Mouse (Mus musculus): ENCODE data around the gene 4930432M17Rik. TPM values are rescaled to one million over a fixed set of nuclear protein-coding genes. Genes with fewer than 3 reads are reported as not detected.

Gene 4930432M17Rik
- polyA plus RNA-seq, 1 experiment from 2014 or later: not detected

DNA sequence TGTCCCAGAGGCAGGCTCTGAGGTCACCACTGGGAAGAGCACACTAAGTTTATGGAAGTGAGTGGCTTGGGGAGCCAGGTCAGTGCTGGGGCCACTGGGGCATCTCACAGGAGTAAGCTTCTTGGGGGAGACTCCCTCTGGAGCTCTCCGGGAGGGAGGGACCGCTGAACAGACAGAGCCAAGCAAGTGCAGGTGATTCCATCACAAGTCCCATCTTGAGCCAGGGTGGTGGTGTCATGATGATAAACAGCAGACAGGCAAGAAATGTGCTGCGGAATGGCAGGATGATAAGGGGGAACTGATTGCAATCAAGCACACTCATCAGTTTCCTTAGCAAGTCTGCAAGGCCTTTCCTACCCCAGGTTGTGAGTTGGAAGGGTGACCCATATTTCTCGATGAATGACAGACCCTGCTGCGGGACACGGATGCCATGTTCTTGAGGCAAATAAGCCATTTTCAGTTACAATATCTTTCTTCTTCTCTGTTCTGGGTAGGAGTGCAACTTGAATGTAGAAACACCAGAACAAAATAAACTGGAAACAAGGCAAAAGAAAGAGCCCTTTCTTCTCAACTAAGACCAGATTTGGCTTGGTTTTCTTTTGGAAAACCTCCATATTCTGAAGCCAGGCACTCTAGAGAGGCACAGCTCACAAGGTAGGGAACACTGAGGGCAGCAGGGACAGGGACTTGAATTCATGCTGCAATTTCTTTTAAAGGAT, 45.3 kb downstream of the 4930432M17Rik start:
- no peaks in the 10 kb centered on the region for H3K36me3 ChIP-seq (ENCODE audit: insufficient read depth, low read length)
- no peak overlapping the region for H3K4me3 ChIP-seq (replicated peaks; ENCODE audit: low read depth, low read length)
- no peaks in the 10 kb centered on the region for H3K9me3 ChIP-seq (replicated peaks; ENCODE audit: low read length)
- H3K9ac ChIP-seq (ENCODE audit: low read depth, low read length): no peak overlapping the region
- 82% methylated on average over 6 of the region's 6 CpGs for WGBS
- no peak overlapping the region for H3K27ac ChIP-seq
- no peaks in the 10 kb centered on the region for H3K27me3 ChIP-seq (ENCODE audit: insufficient read depth, low read length)
- peaks cover 11% of the 10 kb centered on the region; the same call in 1 of the 2 replicates for H3K4me1 ChIP-seq (replicated peaks; ENCODE audit: insufficient read depth, low read length)
- no peak for ATAC-seq (replicated peaks; ENCODE audit: low FRiP score, low read depth)
- DNase-seq (ENCODE audit: low spot score): no peak
- no peak for TF ChIP-seq CTCF (IDR thresholded peaks at IDR 0.05; ENCODE audit: low read depth)
- H3K4me2 ChIP-seq (ENCODE audit: low read length): no peak overlapping the region

DNA sequence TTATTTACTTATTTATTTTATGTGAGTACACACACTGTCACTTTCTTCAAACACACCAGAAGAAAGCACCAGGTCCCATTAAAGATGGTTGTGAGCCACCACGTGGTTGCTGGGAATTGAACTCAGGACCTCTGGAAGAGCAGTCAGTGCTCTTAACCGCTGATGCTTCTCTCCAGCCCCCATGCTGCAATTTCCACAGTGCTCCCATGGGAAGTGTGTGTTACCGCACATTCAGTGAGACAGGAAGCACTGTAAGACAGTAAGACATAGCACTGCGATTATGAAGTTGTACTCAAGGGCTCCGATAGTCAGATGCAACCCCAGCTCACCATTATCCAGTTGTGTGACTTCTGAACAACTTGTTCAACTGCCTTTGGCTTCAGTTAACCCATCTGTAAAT, 45.9 kb downstream of the 4930432M17Rik start:
- WGBS: 76% methylated on average over 5 of the region's 5 CpGs
- no peaks in the 10 kb centered on the region for H3K36me3 ChIP-seq (ENCODE audit: insufficient read depth, low read length)
- no peaks in the 10 kb centered on the region for H3K27me3 ChIP-seq (ENCODE audit: insufficient read depth, low read length)
- no peak for DNase-seq (ENCODE audit: low spot score)
- ATAC-seq (replicated peaks; ENCODE audit: low FRiP score, low read depth): no peak
- H3K4me2 ChIP-seq (ENCODE audit: low read length): no peak overlapping the region
- H3K9ac ChIP-seq (ENCODE audit: low read depth, low read length): no peak overlapping the region
- H3K9me3 ChIP-seq (replicated peaks; ENCODE audit: low read length): no peaks in the 10 kb centered on the region
- no peak overlapping the region for H3K4me3 ChIP-seq (replicated peaks; ENCODE audit: low read depth, low read length)
- H3K27ac ChIP-seq: no peak overlapping the region
- peaks cover 16% of the 10 kb centered on the region for H3K4me1 ChIP-seq (replicated peaks; ENCODE audit: insufficient read depth, low read length)
- no peak for TF ChIP-seq CTCF (IDR thresholded peaks at IDR 0.05; ENCODE audit: low read depth)

DNA sequence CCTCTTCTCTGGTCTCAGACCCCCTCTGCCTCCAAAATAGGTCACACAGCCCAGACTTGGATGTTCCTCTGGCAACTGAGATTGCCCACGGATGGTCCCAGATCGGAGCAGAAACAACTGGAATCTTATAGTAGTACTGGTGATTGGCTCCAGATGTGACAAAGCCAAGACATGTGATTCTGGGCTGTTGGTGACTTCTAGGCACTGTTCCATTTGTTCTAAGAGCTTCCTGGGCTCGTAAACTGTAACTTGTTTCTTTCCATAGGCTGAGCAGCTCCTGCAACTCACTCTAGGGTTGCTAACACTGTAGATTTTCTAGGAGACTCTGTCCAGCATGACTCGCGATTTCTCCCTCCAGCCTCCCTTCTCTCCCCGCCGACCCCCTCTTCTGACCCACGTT, 48.1 kb downstream of the 4930432M17Rik start:
- Histone ChIP-seq H3K36me3 (ENCODE audit: insufficient read depth, low read length) (no peaks in the 10 kb centered on the region), H3K9me3 (replicated peaks; ENCODE audit: low read length) (no peaks in the 10 kb centered on the region), H3K27ac (no peak overlapping the region), H3K4me2 (ENCODE audit: low read length) (no peak overlapping the region), H3K27me3 (ENCODE audit: insufficient read depth, low read length) (no peaks in the 10 kb centered on the region), H3K4me1 (replicated peaks; ENCODE audit: insufficient read depth, low read length) (peaks cover 14% of the 10 kb centered on the region), H3K9ac (ENCODE audit: low read depth, low read length) (no peak overlapping the region), H3K4me3 (replicated peaks; ENCODE audit: low read depth, low read length) (no peak overlapping the region)
- ATAC-seq (replicated peaks; ENCODE audit: low FRiP score, low read depth) (no peak), DNase-seq (ENCODE audit: low spot score) (no peak)
- 68% methylated on average over 8 of the region's 8 CpGs for WGBS
- TF ChIP-seq CTCF (IDR thresholded peaks at IDR 0.05; ENCODE audit: low read depth): no peak

DNA sequence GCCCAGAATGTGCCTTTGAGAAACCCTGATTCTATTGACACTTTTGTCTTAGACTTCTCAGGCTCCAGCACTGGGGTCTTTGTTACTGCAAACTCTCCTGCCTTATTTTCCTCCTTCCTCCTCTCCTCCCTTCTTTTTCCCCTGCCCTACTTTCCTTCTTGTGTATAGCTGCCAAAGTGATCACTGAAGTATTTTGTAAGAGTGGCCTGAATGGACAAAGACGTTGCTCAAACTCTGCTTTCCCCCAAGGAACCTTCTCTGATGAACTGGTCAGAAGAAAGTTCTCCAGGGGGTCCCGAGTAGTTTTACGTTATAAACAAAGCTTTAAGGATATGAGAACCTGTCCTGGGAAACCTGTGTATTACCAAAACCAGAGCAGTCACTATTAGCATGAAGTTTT, 49.1 kb downstream of the 4930432M17Rik start:
- Histone ChIP-seq H3K4me2 (ENCODE audit: low read length) (no peak overlapping the region), H3K9ac (ENCODE audit: low read depth, low read length) (no peak overlapping the region), H3K27me3 (ENCODE audit: insufficient read depth, low read length) (no peaks in the 10 kb centered on the region), H3K4me1 (replicated peaks; ENCODE audit: insufficient read depth, low read length) (peaks cover 12% of the 10 kb centered on the region), H3K4me3 (replicated peaks; ENCODE audit: low read depth, low read length) (no peak overlapping the region), H3K36me3 (ENCODE audit: insufficient read depth, low read length) (no peaks in the 10 kb centered on the region), H3K9me3 (replicated peaks; ENCODE audit: low read length) (no peaks in the 10 kb centered on the region), H3K27ac (no peak overlapping the region)
- ATAC-seq (replicated peaks; ENCODE audit: low FRiP score, low read depth) (no peak), DNase-seq (ENCODE audit: low spot score) (no peak)
- TF ChIP-seq CTCF (IDR thresholded peaks at IDR 0.05; ENCODE audit: low read depth): no peak
- 88% methylated on average over 3 of the region's 3 CpGs for WGBS

DNA sequence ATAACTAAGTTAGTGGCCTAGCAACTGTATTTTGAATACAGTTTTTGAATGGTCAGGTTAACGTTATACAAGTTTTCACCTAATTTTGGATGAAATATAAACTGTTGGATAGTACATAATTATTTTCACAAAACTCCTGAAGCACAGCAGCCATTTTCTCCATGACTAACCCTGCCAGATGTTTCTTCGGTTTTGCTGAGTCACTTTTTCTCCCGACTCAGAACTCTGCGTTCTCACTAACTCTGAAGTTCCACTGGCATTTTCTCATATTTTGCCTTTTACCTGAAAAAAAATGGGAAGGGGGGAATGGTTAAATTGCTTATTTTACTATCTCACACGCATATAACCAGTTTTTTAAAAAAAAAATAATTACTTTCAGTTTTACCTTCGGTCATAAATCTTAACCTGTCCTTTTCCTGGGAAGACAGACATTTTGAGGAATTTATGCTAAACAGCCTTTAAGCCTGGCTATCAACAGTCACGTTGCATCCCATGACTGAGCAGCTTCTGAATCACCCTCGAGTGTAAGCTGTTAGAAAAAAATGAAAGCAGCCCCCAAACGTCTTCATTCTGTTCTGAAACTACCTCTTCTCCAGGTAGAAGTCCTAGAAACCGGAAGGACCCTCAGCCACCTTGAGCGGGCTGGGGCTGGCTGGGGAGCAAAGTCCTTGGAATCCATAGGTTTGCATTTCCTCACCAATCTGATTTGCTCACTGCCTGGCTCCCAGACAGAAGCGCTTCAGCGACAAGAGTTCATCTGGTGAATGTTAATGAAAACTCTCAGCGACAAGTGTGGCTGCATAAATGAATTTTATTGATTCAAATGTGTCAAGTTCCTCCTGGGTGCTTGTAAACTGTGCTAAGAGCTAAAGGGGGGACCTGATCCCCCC, 50.5 kb downstream of the 4930432M17Rik start:
- no peaks in the 10 kb centered on the region for H3K9me3 ChIP-seq (replicated peaks; ENCODE audit: low read length)
- H3K27ac ChIP-seq: no peak overlapping the region
- peaks cover 11% of the 10 kb centered on the region for H3K4me1 ChIP-seq (replicated peaks; ENCODE audit: insufficient read depth, low read length)
- no peaks in the 10 kb centered on the region for H3K27me3 ChIP-seq (ENCODE audit: insufficient read depth, low read length)
- no peak for ATAC-seq (replicated peaks; ENCODE audit: low FRiP score, low read depth)
- TF ChIP-seq CTCF (IDR thresholded peaks at IDR 0.05; ENCODE audit: low read depth): no peak
- H3K9ac ChIP-seq (ENCODE audit: low read depth, low read length): no peak overlapping the region
- no peaks in the 10 kb centered on the region for H3K36me3 ChIP-seq (ENCODE audit: insufficient read depth, low read length)
- no peak for DNase-seq (ENCODE audit: low spot score)
- no peak overlapping the region for H3K4me3 ChIP-seq (replicated peaks; ENCODE audit: low read depth, low read length)
- 47% methylated on average over 14 of the region's 14 CpGs for WGBS
- 0 out of 2 replicates have a peak overlapping the region, but pooled peaks have one; percentile 2 for H3K4me2 ChIP-seq (ENCODE audit: low read length)

DNA sequence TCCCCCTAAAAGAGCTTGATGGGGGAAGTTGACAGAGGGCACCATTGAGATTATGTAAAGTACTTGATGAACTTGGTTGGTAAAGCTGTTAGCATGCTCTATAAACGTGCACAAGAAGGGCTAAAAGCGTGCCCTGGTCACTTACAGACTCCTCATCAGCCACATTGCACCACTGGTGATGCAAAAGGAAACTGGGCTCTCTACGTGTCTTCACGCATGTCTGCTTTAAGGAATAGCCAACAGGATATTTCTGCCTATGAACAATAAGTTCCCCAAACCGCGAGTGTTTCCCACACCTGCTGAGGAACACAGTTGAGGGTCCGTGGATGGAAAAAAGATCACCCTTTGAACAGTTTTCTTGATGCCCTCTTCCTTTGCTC, 51.1 kb downstream of the 4930432M17Rik start:
- Histone ChIP-seq H3K4me2 (ENCODE audit: low read length) (no peak overlapping the region), H3K4me3 (replicated peaks; ENCODE audit: low read depth, low read length) (no peak overlapping the region), H3K9ac (ENCODE audit: low read depth, low read length) (no peak overlapping the region), H3K4me1 (replicated peaks; ENCODE audit: insufficient read depth, low read length) (peaks cover 11% of the 10 kb centered on the region), H3K36me3 (ENCODE audit: insufficient read depth, low read length) (no peaks in the 10 kb centered on the region), H3K27ac (no peak overlapping the region), H3K9me3 (replicated peaks; ENCODE audit: low read length) (no peaks in the 10 kb centered on the region), H3K27me3 (ENCODE audit: insufficient read depth, low read length) (no peaks in the 10 kb centered on the region)
- WGBS: 72% methylated on average over 7 of the region's 7 CpGs
- DNase-seq (ENCODE audit: low spot score) (no peak), ATAC-seq (replicated peaks; ENCODE audit: low FRiP score, low read depth) (no peak)
- no peak for TF ChIP-seq CTCF (IDR thresholded peaks at IDR 0.05; ENCODE audit: low read depth)
